Mouse (Mus musculus) embryonic facial prominence, embryonic 14.5 days (tissue): Measurements from ENCODE around the gene Mgst3. TPM values are rescaled to one million over a fixed set of nuclear protein-coding genes. Genes with fewer than 3 reads are reported as not detected.
"Not testable (repeated sequence)": the region's sequence is repeated elsewhere in the genome, so short reads cannot be mapped to it uniquely, and the experiment has no call there.

Experiments used
- ATAC-seq: fragments of 200-750 bp; cut with Nextera tagmentation; 2 replicates; pipeline ENCODE4 v1.8.0; 2017; ENCODE audit warnings: low read depth, moderate number of reproducible peaks, moderate TSS enrichment
- DNase-seq: peaks from one replicate; pipeline ENCODE4 v3.0.0-alpha.2; 2015; ENCODE audit warnings: low spot score
- H3K27ac ChIP-seq: fragments of 300-500 bp; sonication (generic); replicated peaks from 2 replicates; pipeline ENCODE4 v1.5.1; 2014; ENCODE audit warnings: low read depth, mild to moderate bottlenecking, low read length, moderate library complexity
- H3K27me3 ChIP-seq: fragments of 300-500 bp; sonication (generic); replicated peaks from 2 replicates; pipeline ENCODE4 v1.6.1; 2014; ENCODE audit warnings: low read length; ENCODE audit not compliant: control insufficient read depth, insufficient read depth
- H3K36me3 ChIP-seq: fragments of 300-500 bp; sonication (generic); 2 replicates; pipeline ENCODE4 v1.6.1; 2014; ENCODE audit warnings: low read length, mixed read lengths; ENCODE audit not compliant: control insufficient read depth, insufficient read depth
- H3K4me1 ChIP-seq: fragments of 300-500 bp; sonication (generic); 2 replicates; pipeline ENCODE4 v1.6.1; 2014; ENCODE audit warnings: antibody characterized with exemption, low read length; ENCODE audit not compliant: control insufficient read depth, insufficient read depth
- H3K4me2 ChIP-seq: fragments of 300-500 bp; sonication (generic); 2 replicates; pipeline ENCODE4 v1.6.1; 2014; ENCODE audit warnings: low read depth, mild to moderate bottlenecking, low read length, moderate library complexity, mixed read lengths
- H3K4me3 ChIP-seq: fragments of 300-500 bp; sonication (generic); 2 replicates; pipeline ENCODE4 v1.5.1; 2014; ENCODE audit warnings: low read depth, mild to moderate bottlenecking, low read length
- H3K9ac ChIP-seq: fragments of 300-500 bp; sonication (generic); 2 replicates; pipeline ENCODE4 v1.6.1; 2014; ENCODE audit warnings: low read depth, mild to moderate bottlenecking, low read length, moderate library complexity, mixed read lengths
- H3K9me3 ChIP-seq: fragments of 300-500 bp; sonication (generic); 2 replicates; pipeline ENCODE4 v1.6.1; 2016; ENCODE audit warnings: low read length; ENCODE audit not compliant: control insufficient read depth
- WGBS: fragments of 180-500 bp; shearing (Covaris S2); extraction: QIAGEN DNeasy Blood & Tissue Kit; methylation state at CpG from one replicate; pipeline ENCODE4 v1.1.7; 2014; 5-methylcytosine and 5-hydroxymethylcytosine counted together
- polyA plus RNA-seq: library from polyadenylated mRNA; unstranded; fragments of >200 nt; fragmentation: Nextera tagmentation; extraction: Ambion mirVana; gene quantifications from 2 replicates; pipeline ENCODE4 v1.2.1, GENCODE M21; 2014

Gene Mgst3
- polyA plus RNA-seq, 1 experiment from 2014 or later = 86.9 TPM

DNA sequence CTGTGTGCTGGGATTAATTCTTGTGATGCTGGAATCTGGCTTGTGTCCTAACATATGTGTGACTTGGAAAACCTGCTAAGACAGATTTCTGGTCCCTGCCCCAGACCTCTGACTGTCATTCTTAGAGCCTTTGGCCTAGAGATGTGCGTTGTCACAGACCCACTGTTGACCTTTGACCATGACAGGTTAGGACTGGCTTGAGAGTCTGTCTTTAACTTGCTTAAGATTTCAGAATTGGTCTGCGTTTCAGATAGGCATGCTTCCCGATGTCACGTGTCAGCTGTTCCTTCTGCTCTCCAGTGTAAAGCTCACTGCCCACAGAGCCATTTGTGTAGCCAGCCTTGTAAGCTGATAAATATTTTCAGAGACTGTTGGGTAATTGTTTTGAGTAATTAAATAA is 30.8 kb downstream of the Mgst3 start:
- H3K9ac ChIP-seq = 0 out of 2 replicates have a peak overlapping the region, but pooled peaks have one; percentile 14
- H3K27me3 ChIP-seq = no peaks in the 10 kb centered on the region
- no peak overlapping the region for H3K27ac ChIP-seq
- H3K36me3 ChIP-seq = peaks cover 54% of the 10 kb centered on the region
- ATAC-seq (no peak), DNase-seq (no peak)
- H3K4me1 ChIP-seq = no peaks in the 10 kb centered on the region
- H3K4me3 ChIP-seq = no peak overlapping the region
- no peaks in the 10 kb centered on the region for H3K9me3 ChIP-seq
- 80% methylated on average over 4 of the region's 4 CpGs for WGBS
- no peak overlapping the region for H3K4me2 ChIP-seq

DNA sequence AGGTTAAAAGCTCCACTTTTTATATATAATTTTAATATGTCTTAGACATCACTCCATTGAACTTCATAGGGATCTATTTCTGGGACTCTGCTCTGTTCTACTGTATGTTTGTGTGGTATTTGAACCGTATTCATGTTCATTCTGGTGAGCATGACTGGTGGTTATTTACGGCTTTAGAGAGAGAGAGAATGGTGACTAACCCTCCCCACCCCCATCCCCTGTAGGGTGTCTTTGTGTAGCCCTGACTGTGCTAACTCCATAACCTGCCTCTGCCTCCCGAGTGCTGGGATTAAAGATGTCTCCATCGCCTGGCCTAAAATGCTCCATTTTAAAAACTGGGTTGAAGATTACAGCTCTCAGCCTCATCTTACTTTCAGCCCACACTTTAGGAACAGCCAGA is 33.4 kb downstream of the Mgst3 start:
- ATAC-seq (no peak), DNase-seq (no peak)
- Histone ChIP-seq H3K9ac (no peak overlapping the region), H3K27ac (no peak overlapping the region), H3K4me3 (no peak overlapping the region), H3K4me2 (no peak overlapping the region), H3K9me3 (no peaks in the 10 kb centered on the region), H3K4me1 (no peaks in the 10 kb centered on the region), H3K27me3 (no peaks in the 10 kb centered on the region), H3K36me3 (peaks cover 58% of the 10 kb centered on the region)
- WGBS = 84% methylated on average over 4 of the region's 4 CpGs

GRCm38 (mm10) chr1:167358731-167359130 is 34.9 kb downstream of the Mgst3 start:
- ATAC-seq (no peak), DNase-seq (no peak)
- Histone ChIP-seq H3K4me2 (no peak overlapping the region), H3K9ac (no peak overlapping the region), H3K36me3 (peaks cover 66% of the 10 kb centered on the region), H3K4me3 (no peak overlapping the region), H3K9me3 (no peaks in the 10 kb centered on the region), H3K27me3 (no peaks in the 10 kb centered on the region), H3K4me1 (no peaks in the 10 kb centered on the region), H3K27ac (no peak overlapping the region)
- 82% methylated on average over 9 of the region's 9 CpGs for WGBS

GRCm38 (mm10) chr1:167357387-167357786 is 36.3 kb downstream of the Mgst3 start:
- DNase-seq (no peak), ATAC-seq (no peak)
- no peaks in the 10 kb centered on the region for H3K4me1 ChIP-seq
- H3K36me3 ChIP-seq = peaks cover 68% of the 10 kb centered on the region
- H3K9ac ChIP-seq = no peak overlapping the region
- no peaks in the 10 kb centered on the region for H3K9me3 ChIP-seq
- no peak overlapping the region for H3K4me2 ChIP-seq
- H3K4me3 ChIP-seq = no peak overlapping the region
- WGBS = 97% methylated on average over 9 of the region's 9 CpGs
- no peak overlapping the region for H3K27ac ChIP-seq
- no peaks in the 10 kb centered on the region for H3K27me3 ChIP-seq

DNA sequence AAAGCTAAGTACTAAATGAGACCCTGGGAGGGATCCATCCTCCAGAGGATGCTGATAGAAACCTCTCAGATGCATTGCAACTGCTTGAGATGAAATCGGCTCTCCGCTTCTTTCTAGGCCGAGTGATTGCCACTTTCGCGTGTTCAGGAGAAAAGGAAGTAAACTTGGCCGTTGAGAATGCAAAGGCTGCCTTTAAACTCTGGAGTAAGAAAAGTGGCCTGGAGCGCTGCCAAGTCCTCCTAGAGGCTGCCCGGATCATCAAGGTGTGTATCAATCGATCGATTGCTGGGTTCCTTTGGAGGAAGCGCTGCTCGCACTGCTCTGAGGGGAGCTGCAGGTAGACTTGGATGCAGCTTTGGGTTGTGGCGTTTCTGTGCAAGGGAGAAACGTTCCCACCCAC is 41.2 kb downstream of the Mgst3 start:
- peaks cover 37% of the 10 kb centered on the region for H3K36me3 ChIP-seq
- H3K27me3 ChIP-seq = no peaks in the 10 kb centered on the region
- H3K27ac ChIP-seq = no peak overlapping the region
- 83% methylated on average over 14 of the region's 14 CpGs for WGBS
- H3K9me3 ChIP-seq = no peaks in the 10 kb centered on the region
- no peak overlapping the region for H3K9ac ChIP-seq
- DNase-seq = no peak
- H3K4me2 ChIP-seq = no peak overlapping the region
- H3K4me3 ChIP-seq = no peak overlapping the region
- no peaks in the 10 kb centered on the region for H3K4me1 ChIP-seq
- no peak for ATAC-seq

DNA sequence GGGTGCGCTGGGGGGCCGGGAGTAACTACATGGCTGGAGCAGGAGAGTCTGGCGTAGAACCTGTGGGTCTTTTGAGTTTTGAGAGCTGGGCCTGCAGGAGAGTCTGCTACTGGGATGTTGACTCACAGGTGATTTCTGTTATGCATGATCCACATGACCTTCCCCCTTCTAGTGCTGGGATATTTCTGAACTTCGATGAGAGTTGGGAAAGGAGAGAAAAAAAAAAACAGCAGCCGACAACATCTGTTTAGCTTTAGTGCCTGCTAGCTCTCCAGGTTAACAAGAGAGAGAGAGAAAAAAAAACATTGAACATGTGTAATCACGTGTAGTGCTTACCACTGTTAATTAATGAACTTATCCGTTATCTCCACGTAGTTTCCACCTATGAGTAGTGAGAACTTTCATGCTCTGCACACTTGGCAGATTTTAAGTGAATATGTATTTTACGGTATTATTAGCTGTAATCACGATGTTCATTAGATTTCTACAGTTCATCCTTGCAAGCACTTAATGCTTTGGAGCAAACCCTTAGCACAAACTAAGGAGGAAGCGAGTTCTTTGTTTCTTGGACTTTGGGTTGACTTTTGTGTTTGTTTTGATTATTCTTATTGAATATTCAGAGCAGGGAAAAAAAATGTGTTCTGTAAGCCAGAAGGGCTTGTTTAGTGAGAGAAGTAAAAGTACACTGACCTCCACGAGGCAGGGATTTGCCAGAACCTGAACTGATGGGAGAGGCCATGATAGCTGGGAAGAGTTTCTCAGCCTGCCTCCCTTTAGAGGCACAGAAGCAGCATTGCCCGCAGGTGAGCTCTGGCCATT is 42.8 kb downstream of the Mgst3 start:
- no peaks in the 10 kb centered on the region for H3K27me3 ChIP-seq
- no peak for ATAC-seq
- no peak overlapping the region for H3K27ac ChIP-seq
- H3K4me1 ChIP-seq = no peaks in the 10 kb centered on the region
- H3K36me3 ChIP-seq = peaks cover 21% of the 10 kb centered on the region; the same call in 1 of the 2 replicates
- peak overlapping the region; percentile 77 for H3K9ac ChIP-seq
- 26% methylated on average over 13 of the region's 13 CpGs for WGBS
- peak overlapping the region; percentile 62 for H3K4me2 ChIP-seq
- no peak for DNase-seq
- peak overlapping the region; percentile 71 for H3K4me3 ChIP-seq
- H3K9me3 ChIP-seq = no peaks in the 10 kb centered on the region

DNA sequence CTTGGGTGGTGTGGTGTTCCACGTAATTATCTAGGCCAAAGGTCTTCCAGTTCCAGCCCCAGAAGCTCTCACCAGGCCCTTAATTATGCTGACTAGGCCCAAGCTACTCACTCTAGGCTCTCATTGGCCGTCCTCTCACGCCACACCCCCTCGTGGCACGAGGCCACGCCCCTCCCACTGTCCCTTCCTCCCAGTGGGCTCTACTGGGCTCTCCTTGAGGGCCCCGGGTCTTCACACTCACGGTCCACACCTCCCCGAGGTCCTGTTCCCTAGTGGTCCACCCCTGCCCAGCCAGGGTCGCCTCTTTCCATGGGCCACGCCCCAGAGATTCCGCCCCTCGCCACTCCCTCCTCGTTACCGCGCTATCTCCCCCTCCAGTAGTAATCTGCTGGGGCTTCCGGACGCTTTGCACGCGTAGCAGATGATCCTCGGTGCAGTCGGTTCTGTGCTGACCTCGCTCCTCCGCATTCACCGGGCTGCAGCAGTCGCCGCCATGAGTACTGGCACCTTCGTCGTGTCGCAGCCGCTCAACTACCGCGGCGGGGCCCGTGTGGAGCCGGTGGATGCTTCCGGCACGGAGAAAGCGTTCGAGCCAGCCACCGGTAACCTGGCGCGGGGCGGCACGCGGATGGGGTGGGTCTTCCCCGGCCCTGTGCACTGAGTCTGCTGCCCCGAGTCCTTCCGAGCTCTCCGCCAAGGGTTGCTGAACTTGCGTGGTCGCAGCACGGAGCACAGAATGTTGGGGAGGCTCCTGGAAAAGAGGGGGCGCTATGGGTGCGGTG is 43.6 kb downstream of the Mgst3 start, which contains the start of gene Aldh9a1:
Gene Aldh9a1, plus strand, starts transcription at position 177 of the 782 bp plus-strand sequence.
- Histone ChIP-seq H3K27ac (peak within 1 kb of the TSS; percentile 80), H3K4me2 (peak within 1 kb of the TSS; percentile 62), H3K4me1 (no peaks in the 10 kb centered on the region), H3K36me3 (peaks cover 14% of the 10 kb centered on the region; the same call in 1 of the 2 replicates), H3K4me3 (peak within 1 kb of the TSS; percentile 71), H3K9ac (peak within 1 kb of the TSS; percentile 77), H3K27me3 (no peaks in the 10 kb centered on the region), H3K9me3 (no peaks in the 10 kb centered on the region)
- under 1% methylated on average over 51 of the region's 55 CpGs for WGBS
- peak; percentile 96 for ATAC-seq
- peak; percentile 92 for DNase-seq

DNA sequence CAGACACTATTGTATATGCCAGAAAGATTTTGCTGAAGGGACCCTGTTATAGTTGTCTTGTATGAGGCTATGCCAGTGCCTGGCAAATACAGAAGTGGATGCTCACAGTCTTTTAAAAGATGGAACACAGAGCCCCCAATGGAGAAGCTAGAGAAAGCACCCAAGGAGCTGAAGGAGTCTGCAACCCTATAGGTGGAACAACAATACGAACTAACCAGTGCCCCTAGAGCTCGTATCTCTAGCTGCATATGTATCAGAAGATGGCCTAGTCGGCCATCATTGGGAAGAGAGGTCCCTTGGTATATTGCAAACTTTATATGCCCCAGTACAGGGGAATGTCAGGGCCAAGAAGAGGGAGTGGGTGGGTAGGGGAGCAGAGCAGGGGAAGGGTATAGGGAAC is 44.4 kb downstream of the Mgst3 start:
- not testable (repeated sequence) for DNase-seq, H3K9me3 ChIP-seq, ATAC-seq, H3K36me3 ChIP-seq, H3K9ac ChIP-seq, H3K4me1 ChIP-seq, H3K4me3 ChIP-seq, H3K27ac ChIP-seq, H3K27me3 ChIP-seq
- 73% methylated on average over 3 of the region's 3 CpGs for WGBS
- peak overlapping the region; percentile 62 for H3K4me2 ChIP-seq
